Mouse (Mus musculus) neural tube, embryonic 10.5 days (tissue): ENCODE measurements at regions not wholly inside any gene's neighbourhood (a gene's known extent, or its start where the extent isn't known, plus 50 kb on each side); places are given as distances from the start of the nearest gene placed in this dataset.

Experiments
- DNase-seq: peaks from one replicate; pipeline ENCODE4 v3.0.0-alpha.2; 2017; ENCODE audit warnings: low spot score; ENCODE audit errors: extremely low spot score

GRCm38 (mm10) chr17:63575316-63576007 is 75.6 kb upstream of the Fbxl17 start:
- no peak for DNase-seq

- no peak for DNase-seq
Measured at GRCm38 (mm10) chr17:63582870-63583269, 83.1 kb upstream of the Fbxl17 start.

GRCm38 (mm10) chr17:63607021-63607751 is 107.4 kb upstream of the Fbxl17 start:
- DNase-seq = no peak

DNA sequence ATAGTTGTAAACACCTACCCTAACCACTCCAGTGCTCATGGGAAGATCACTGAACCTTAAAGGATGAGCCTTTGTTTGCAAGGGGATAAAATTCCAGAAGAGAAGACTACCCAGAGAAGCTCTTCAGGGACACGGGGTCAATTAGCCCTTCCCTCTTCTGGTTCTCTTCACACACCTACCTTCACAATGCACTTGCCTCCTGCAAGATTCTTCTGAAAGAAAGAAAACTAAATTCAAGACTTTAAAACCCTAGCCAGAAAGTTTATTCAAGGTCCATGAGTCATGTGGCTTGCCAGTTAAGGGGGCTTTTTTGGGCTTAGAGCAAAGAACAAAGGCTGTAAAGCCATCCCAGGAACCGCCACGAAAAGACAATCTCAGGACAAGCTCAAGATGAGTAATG is 122.9 kb upstream of the Fbxl17 start:
- DNase-seq = no peak

DNA sequence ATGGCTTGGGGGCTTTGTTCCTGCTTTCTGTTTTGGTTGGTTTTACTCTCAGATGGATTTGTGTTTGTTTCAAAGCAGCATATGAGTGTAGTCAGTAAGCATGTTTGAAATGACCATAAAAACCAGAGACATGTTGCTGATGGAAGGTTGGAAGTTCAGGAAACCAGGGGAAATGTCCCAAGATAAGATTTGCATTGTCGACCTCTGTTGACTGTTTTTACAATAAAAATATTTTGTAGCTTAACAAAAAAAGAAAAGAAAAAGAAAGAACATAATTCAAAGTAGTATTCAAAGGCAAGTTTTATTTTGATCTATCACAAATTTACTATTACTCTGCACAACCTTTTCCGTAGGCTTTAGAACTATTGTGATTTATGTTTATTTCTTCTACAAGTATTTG is 137.8 kb upstream of the Fbxl17 start:
- no peak for DNase-seq

DNA sequence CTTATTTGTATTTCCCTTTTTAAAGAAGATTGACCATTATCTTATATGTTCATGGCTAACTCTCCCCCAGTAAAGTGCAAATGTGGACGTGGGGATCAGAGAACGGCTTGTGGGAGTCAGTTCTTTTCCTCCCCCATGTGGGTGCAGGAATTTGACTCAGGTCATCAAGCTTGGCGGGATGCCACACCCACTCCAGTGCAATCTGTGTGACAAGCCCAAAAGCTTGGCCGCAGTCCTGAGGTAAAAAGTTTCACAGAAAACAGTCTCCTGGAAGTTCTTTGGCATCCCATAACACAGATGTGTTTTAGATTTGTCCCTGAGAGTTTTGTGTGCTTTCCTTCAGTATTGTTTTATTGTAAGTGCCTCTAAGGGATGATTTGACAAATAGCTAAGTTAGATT is 144.6 kb upstream of the Fbxl17 start:
- no peak for DNase-seq

DNA sequence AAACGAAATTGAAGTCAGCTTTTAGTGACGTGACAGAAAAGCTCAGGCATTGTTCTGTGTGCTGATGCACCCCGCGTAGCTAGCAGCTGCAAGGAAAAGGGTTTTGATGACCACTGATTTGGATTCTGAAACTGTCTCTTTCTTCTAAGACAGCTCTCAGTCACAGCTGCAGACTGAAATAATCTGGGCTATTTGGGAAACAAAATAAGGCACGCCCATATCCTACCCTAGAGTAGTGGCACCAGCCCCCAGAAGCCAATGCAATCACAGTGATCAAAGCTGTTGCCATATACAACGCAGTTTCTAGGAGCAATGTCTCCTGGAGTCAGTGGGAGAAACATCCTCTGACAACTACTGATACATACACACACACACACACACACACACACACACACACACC is 157.9 kb upstream of the Fbxl17 start:
- no peak for DNase-seq

DNA sequence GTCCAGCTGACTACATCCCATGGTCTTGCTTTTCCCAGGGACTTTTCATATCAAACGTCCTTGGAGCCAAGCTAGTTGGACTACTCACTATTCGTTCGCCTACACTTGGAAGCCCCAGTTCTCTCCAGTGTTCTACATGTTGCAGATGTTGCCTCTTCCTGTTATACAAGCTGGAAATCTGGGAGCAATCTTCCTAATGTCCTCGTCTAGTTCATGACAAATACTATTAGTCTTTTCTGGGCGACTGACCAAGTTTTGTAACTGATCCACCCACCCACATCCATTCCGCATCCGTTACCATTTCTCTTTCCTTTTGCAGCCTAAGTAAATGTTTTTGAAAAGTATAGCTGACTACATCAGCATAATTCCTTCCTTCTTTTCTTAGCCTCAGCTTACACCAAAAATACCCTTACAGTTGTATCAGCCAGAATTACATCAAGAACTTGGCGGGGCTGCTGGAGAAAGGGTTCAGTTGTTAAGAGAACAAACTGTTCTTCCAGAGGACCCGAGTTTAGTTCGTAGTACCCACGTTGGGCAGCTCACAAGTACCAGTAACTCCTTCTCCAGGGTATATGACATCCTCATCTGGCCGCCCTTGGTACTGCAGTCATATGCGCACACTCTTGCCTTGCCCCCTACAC is 161.1 kb upstream of the Fbxl17 start:
- no peak for DNase-seq

DNA sequence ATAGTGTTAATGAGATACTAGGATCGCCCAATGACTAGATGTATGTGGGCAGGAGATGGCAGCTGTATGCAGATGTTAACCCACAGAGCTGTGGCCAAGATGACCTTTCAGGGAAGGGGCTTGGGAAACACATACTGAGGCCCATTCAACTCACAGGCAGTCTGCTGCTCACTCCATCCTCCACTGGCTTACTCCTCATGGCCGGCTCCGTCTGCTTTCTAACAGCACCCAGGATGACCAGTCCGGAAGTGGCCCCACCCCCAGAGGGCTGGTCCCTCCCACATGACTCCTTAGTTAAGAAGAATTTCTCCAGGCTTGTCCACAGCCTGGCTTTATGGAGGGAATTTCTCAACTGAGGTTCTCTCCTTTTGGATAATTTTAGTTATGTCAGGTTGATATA is 161.8 kb upstream of the Fbxl17 start:
- DNase-seq = no peak

GRCm38 (mm10) chr17:63662251-63662650 is 162.4 kb upstream of the Fbxl17 start:
- DNase-seq = no peak

DNA sequence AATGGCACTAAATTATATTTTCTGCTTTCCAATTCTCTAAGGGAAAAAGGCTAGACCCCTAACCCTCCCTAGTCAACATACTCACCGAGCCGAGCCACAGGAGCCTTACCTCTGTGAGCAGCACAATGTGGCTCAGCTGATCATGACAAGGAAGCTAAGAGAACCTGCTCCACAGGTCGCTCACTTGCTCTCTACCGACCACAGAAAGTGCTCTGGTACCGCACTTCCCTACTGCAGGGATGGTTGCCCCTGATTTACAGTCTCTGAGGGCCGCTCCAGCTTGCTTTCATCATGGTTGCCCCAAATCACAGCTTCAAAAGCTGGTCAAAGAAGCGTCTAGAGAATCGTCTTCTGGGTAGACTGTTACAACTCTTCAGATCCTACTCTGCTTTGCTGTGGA is 177.0 kb upstream of the Fbxl17 start:
- no peak for DNase-seq

DNA sequence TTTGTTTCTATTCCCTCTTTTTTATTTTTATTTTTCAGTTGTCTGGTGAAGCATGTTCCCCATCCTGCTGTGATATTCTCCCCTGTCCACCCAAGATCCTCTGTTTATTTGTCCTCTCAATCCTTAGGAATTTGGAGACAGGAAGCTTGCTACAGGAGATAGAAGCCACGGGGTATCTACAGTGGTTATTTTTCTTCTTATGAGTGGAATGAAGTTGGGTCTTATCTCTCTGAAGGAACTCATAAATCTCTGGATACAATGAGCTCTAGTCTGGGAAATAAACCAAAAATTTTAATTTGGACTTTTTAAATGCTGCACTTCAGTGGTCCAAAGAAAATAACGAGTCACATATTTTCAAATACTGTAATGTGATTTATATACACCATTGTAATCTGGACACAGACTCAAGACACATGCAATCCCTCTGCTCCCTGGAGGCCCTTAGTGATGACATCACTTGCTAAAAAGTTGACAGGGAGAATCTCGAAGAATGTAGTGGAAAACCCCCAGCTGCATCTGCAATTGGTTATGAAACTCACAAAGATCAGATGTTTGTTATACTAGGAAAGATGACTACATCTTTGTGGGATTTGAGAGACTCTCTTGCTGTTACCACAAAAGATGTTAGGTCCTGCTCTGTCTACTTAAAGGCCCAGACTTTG is 178.3 kb upstream of the Fbxl17 start:
- DNase-seq = no peak

- no peak for DNase-seq
Measured at GRCm38 (mm10) chr17:63680479-63680878, 180.7 kb upstream of the Fbxl17 start.

DNA sequence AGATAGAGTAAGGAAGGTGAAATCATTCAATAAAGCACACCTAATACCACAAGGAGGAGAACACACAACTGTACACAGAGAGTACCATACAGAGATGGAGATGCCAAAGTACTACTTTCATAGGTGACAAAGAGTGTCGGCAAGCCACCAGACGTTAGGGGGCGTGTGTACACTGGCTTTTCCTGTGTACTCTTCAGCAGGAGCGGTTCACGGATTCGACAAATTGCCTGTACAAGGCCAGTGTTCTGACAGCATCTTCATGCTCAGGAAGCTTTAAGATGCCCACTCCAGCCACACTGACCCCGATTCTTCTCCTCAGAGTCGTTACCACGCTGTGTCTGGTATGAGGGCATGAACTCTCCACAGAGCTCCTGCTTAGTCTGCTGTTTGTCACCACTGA is 179.5 kb upstream of the Fer start:
- no peak for DNase-seq

DNA sequence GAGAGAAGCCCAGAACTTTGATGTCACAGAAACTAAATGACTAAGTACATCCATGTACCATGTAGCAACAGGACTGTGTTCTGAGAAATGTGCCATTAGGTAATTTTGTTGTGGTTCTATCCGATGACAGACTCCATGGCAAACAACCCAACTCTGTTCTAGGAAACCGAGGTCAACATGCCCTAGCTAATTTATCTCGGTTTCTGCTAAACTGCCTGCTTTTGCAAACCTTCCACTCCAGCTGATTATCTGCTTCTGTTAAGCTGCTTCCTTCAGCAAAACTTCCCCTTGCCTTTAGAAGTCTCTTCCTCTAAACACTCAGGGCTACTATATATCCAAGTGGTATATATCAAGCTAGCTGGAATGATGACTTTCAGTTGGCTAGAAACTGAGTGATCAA is 178.8 kb upstream of the Fer start:
- no peak for DNase-seq

GRCm38 (mm10) chr17:63685956-63686355 is 176.9 kb upstream of the Fer start:
- no peak for DNase-seq

GRCm38 (mm10) chr17:63686361-63686760 is 176.5 kb upstream of the Fer start:
- DNase-seq = no peak

GRCm38 (mm10) chr17:63689291-63689690 is 173.6 kb upstream of the Fer start:
- no peak for DNase-seq

GRCm38 (mm10) chr17:63690829-63691689 is 171.8 kb upstream of the Fer start:
- no peak for DNase-seq

GRCm38 (mm10) chr17:63691690-63691968 is 171.2 kb upstream of the Fer start:
- DNase-seq = no peak

GRCm38 (mm10) chr17:63693274-63693673 is 169.6 kb upstream of the Fer start:
- no peak for DNase-seq
